Mouse (Mus musculus): ENCODE measurements around the gene Mgat5. TPM values are rescaled to one million over a fixed set of nuclear protein-coding genes. Genes with fewer than 3 reads are reported as not detected.
A peak's percentile ranks its signal among the peaks of the same experiment; 100 is the strongest.

Mgat5 gene
- polyA plus RNA-seq, 1 experiment = 22.7 TPM

DNA sequence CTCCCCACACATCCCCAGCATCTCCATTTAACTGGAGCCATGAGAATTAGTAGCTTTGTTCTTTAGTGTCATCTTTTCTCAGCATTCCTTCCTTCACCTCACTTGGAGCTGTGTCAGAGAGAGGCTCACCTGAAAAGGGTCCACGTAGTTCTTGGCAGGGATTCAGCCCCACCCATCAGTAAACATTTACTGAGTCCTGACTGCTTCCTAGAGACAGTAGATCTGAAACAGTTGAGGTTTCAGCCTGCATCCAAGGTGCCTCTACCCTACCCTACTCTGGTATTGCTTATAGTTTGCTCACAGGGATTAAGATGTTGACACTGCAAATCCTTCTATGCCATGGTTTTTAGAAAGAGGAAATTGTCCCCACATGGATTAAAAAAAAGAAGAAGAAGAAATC lies 43.6 kb downstream of the Mgat5 start:
- Histone ChIP-seq H3K4me3 (ENCODE audit: insufficient read depth, low read length) (no peak overlapping the region), H3K27ac (ENCODE audit: insufficient read depth, low read depth, low read length) (peak overlapping the region; percentile 86), H3K4me1 (ENCODE audit: control insufficient read depth, insufficient read depth, low read length) (peaks cover 71% of the 10 kb centered on the region)
- TF ChIP-seq POLR2A (IDR thresholded peaks at IDR 0.05; ENCODE audit: borderline replicate concordance, low read depth, low read length) (no peak), CTCF (IDR thresholded peaks at IDR 0.05; ENCODE audit: low read depth, low read length) (no peak)

DNA sequence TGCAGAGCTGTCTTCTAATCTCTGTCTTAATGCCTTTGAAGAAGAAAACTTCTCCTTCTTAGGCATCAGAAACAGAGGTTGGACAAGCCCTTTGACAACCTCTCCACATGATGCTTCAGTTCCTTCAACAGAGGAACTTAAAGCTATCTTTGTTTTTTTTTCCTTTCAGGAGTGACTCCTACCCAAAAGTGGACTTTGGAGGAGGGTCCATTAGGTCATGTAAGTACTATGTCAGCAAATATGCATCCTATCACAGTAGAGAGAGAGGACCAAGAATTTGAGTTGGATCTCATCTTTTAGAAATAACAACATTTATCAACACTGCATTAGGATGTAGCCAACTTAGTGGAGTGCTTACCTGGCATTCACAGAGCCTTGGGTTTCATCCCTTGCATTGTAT lies 44.8 kb downstream of the Mgat5 start:
- no peak for TF ChIP-seq POLR2A (IDR thresholded peaks at IDR 0.05; ENCODE audit: borderline replicate concordance, low read depth, low read length)
- TF ChIP-seq CTCF (IDR thresholded peaks at IDR 0.05; ENCODE audit: low read depth, low read length) = no peak
- H3K27ac ChIP-seq (ENCODE audit: insufficient read depth, low read depth, low read length) = peak overlapping the region; percentile 90
- peaks cover 64% of the 10 kb centered on the region for H3K4me1 ChIP-seq (ENCODE audit: control insufficient read depth, insufficient read depth, low read length)
- H3K4me3 ChIP-seq (ENCODE audit: insufficient read depth, low read length) = no peak overlapping the region

DNA sequence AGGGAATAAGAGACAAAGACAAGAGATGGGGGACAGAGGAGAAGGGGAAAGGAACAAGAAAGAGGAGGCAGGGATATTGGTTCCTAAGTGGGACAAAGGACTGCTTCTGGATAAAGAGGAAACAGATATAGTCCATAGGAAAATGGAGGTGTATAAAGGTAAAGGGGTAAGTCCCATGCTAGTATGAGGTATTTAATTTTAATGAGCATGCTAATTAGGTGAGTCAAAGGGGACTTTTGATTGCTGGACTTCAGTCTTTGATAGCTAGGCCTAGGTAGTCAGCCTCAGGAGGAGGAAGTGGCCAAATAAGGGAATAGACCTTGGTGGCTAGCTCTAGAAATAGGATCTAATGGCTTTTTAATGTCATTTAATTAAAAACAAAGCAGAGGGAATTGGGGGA lies 45.5 kb downstream of the Mgat5 start:
- Histone ChIP-seq H3K4me1 (ENCODE audit: control insufficient read depth, insufficient read depth, low read length) (peaks cover 59% of the 10 kb centered on the region), H3K4me3 (ENCODE audit: insufficient read depth, low read length) (no peak overlapping the region), H3K27ac (ENCODE audit: insufficient read depth, low read depth, low read length) (0 out of 2 replicates have a peak overlapping the region, but pooled peaks have one; percentile 7)
- TF ChIP-seq POLR2A (IDR thresholded peaks at IDR 0.05; ENCODE audit: borderline replicate concordance, low read depth, low read length) (no peak), CTCF (IDR thresholded peaks at IDR 0.05; ENCODE audit: low read depth, low read length) (no peak)

DNA sequence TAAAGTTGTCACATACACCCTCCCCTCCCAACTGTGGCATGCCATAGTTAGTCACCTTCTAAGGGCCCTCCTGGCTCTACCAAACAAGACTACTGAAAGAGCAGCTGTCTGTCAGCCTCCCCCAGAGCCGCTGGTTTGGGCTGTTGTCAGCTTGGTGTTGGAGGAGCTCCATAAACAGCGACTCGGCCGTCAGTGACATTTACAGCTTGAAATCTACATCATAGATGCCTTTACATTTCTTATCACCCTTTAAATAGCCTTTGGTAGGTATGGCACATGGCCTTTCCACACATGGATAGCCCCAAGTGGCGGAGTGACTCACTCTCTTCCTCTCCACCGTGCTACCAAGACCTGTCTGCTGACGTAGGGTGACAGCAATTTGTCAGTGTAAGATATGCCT lies 46.9 kb downstream of the Mgat5 start:
- no peak for TF ChIP-seq CTCF (IDR thresholded peaks at IDR 0.05; ENCODE audit: low read depth, low read length)
- TF ChIP-seq POLR2A (IDR thresholded peaks at IDR 0.05; ENCODE audit: borderline replicate concordance, low read depth, low read length) = no peak
- Histone ChIP-seq H3K4me3 (ENCODE audit: insufficient read depth, low read length) (no peak overlapping the region), H3K4me1 (ENCODE audit: control insufficient read depth, insufficient read depth, low read length) (peaks cover 51% of the 10 kb centered on the region), H3K27ac (ENCODE audit: insufficient read depth, low read depth, low read length) (no peak overlapping the region)

DNA sequence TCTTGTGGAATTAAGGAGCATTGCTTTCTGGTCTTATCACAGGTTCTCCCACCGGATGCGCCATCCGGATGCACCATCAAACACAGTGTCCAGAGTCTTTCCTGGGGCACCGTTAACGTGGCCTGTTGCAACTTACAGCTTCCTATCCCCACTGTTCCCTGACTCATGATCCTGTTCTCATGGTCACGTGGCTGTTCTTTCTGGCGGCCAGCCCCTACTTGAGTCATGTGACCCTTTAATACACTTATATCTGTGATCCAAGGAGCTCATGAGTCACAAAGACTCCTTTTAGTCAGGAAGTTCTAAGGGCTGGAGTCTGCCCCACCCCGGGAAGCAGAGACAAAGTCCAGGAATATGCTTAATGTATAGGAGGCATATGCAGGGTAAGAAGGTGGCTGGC lies 52.2 kb downstream of the Mgat5 start:
- TF ChIP-seq CTCF (IDR thresholded peaks at IDR 0.05; ENCODE audit: low read depth, low read length) = no peak
- no peak for TF ChIP-seq POLR2A (IDR thresholded peaks at IDR 0.05; ENCODE audit: borderline replicate concordance, low read depth, low read length)
- H3K4me3 ChIP-seq (ENCODE audit: insufficient read depth, low read length) = peak overlapping the region; percentile 15; the same call in 1 of the 2 replicates
- H3K27ac ChIP-seq (ENCODE audit: insufficient read depth, low read depth, low read length) = peak overlapping the region; percentile 60
- H3K4me1 ChIP-seq (ENCODE audit: control insufficient read depth, insufficient read depth, low read length) = peaks cover 41% of the 10 kb centered on the region

DNA sequence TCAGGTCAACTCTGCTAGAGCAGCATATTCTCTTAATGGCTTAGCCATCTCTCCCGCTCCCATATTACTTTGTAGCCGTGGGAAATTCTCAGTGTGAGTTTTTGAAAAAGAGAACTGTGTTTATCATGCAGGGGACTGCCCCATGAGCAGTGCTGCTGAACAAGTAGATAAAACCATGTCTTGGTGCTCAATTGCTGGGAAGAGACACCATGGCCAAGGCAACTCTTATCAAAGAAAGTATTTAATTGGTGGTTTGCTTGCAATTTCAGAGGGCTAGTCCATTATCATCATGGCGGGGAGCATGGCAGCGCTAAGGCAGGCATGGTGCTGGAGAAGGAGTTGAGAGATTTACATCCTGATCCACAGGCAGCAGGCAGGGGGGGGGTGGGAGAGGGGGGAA lies 54.9 kb downstream of the Mgat5 start:
- no peak overlapping the region for H3K27ac ChIP-seq (ENCODE audit: insufficient read depth, low read depth, low read length)
- no peak overlapping the region for H3K4me3 ChIP-seq (ENCODE audit: insufficient read depth, low read length)
- TF ChIP-seq POLR2A (IDR thresholded peaks at IDR 0.05; ENCODE audit: borderline replicate concordance, low read depth, low read length) (no peak), CTCF (IDR thresholded peaks at IDR 0.05; ENCODE audit: low read depth, low read length) (no peak)
- peaks cover 35% of the 10 kb centered on the region for H3K4me1 ChIP-seq (ENCODE audit: control insufficient read depth, insufficient read depth, low read length)

DNA sequence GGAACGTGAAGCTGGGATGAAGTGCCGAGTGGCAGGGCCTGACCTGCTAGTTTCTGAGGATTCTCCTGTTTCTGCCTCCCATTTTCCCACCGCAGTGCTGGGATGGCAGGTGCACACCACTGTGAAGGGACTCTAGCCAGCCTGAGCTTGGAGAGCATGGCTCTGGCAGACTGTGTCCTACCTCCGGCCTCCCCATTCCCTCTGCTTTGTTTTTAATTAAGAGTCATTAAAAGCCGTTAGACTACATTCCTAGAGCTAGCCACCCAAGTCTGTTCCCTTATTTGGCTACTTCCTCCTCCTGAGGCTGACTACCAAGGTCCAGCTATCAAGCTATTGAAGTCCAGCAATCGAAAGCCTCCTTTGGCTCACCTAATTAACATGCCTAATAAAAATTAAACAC lies 56.2 kb downstream of the Mgat5 start:
- Histone ChIP-seq H3K4me3 (ENCODE audit: insufficient read depth, low read length) (no peak overlapping the region), H3K27ac (ENCODE audit: insufficient read depth, low read depth, low read length) (peak overlapping the region; percentile 29; the same call in 1 of the 2 replicates), H3K4me1 (ENCODE audit: control insufficient read depth, insufficient read depth, low read length) (peaks cover 38% of the 10 kb centered on the region)
- TF ChIP-seq POLR2A (IDR thresholded peaks at IDR 0.05; ENCODE audit: borderline replicate concordance, low read depth, low read length) (no peak), CTCF (IDR thresholded peaks at IDR 0.05; ENCODE audit: low read depth, low read length) (no peak)

DNA sequence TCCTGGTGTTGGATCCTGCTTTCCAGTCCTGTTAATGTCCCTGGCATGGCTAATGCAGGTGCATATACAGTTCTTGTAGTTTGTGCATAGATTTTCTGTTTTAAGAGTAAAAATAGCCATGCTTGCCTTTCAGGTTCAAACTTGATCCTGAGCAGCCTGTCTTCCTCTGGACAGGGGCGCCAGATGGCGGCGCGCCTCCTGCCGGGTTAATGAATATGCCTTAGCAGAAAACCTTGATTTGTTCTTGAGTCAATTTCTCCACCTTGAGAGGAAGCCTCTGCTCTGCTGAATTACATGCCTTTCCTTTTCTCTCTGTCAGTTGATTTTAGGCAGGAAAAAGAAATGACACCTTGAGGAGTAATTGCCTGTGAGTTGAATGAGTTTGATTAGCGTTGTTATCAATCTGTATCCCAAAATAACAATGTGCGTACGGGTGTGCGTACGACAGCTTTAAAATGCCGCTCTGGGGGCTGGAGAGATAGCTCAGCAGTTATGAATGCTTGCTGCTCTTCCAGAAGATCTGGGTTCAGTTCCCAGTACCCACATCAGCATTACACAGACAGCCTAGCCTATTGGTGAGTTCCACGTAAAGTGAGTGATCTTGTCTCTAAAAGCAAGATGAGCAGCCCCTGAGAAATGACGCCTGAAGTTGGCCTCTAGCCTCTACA lies 57.5 kb downstream of the Mgat5 start:
- H3K4me1 ChIP-seq (ENCODE audit: control insufficient read depth, insufficient read depth, low read length) = peaks cover 28% of the 10 kb centered on the region
- no peak for TF ChIP-seq CTCF (IDR thresholded peaks at IDR 0.05; ENCODE audit: low read depth, low read length)
- TF ChIP-seq POLR2A (IDR thresholded peaks at IDR 0.05; ENCODE audit: borderline replicate concordance, low read depth, low read length) = no peak
- H3K4me3 ChIP-seq (ENCODE audit: insufficient read depth, low read length) = no peak overlapping the region
- no peak overlapping the region for H3K27ac ChIP-seq (ENCODE audit: insufficient read depth, low read depth, low read length)

DNA sequence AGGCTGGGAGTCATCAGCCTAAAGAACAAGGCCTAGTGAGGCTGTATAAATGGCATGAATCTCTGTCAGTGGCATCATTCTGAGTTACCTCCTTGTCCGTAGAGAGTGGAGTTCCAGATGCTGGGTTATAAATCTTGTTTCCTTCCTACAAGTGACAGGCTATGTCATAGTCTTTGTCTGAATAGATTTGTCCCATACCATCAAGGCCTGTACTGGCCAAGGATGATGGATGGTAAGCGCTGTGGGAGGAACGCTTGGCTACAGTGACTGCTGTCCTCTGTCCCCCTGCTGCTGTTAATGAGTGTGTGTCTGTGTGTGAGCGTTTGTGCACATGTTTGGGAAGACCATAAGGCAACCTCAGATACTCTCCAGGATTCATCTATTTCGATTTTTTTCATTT lies 63.2 kb downstream of the Mgat5 start:
- Histone ChIP-seq H3K27ac (ENCODE audit: insufficient read depth, low read depth, low read length) (no peak overlapping the region), H3K4me1 (ENCODE audit: control insufficient read depth, insufficient read depth, low read length) (peaks cover 40% of the 10 kb centered on the region), H3K4me3 (ENCODE audit: insufficient read depth, low read length) (no peak overlapping the region)
- TF ChIP-seq POLR2A (IDR thresholded peaks at IDR 0.05; ENCODE audit: borderline replicate concordance, low read depth, low read length) (no peak), CTCF (IDR thresholded peaks at IDR 0.05; ENCODE audit: low read depth, low read length) (no peak)

DNA sequence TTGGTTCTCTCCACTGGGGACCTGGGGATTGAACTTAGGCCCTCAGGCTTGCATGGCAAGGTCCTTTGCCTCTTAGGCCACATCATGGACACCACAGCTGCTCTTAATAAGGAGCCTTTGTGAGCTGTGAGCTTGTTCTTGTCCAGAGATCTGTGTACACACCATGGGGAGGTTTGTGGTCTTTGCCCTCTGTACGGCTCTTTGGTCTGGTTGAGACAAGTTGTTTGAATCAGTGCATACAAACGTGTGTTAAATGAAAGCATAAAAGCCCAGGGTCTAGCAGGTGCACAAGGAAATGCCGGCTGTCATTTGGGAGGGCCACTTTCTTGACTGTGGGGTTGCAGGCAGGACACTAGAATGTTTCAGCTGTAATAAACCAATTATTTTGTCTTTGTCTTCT lies 64.5 kb downstream of the Mgat5 start:
- no peak for TF ChIP-seq CTCF (IDR thresholded peaks at IDR 0.05; ENCODE audit: low read depth, low read length)
- peaks cover 45% of the 10 kb centered on the region for H3K4me1 ChIP-seq (ENCODE audit: control insufficient read depth, insufficient read depth, low read length)
- H3K27ac ChIP-seq (ENCODE audit: insufficient read depth, low read depth, low read length) = peak overlapping the region; percentile 96
- no peak overlapping the region for H3K4me3 ChIP-seq (ENCODE audit: insufficient read depth, low read length)
